Mouse (Mus musculus) midbrain, embryonic 16.5 days (tissue): Measurements from ENCODE around the gene Arf1. TPM values are rescaled to one million over a fixed set of nuclear protein-coding genes. Genes with fewer than 3 reads are reported as not detected.
"Not testable (repeated sequence)": the region's sequence is repeated elsewhere in the genome, so short reads cannot be mapped to it uniquely, and the experiment has no call there.

Experiments
- ATAC-seq: fragments of 200-750 bp; cut with Nextera tagmentation; 2 replicates; pipeline ENCODE4 v1.8.0; 2017; ENCODE audit warnings: moderate TSS enrichment
- H3K27ac ChIP-seq: fragments of 300-500 bp; sonication (generic); 2 replicates; pipeline ENCODE4 v1.5.1; 2014; ENCODE audit warnings: mild to moderate bottlenecking, low read length, mixed read lengths
- H3K27me3 ChIP-seq: fragments of 300-500 bp; sonication (generic); 2 replicates; pipeline ENCODE4 v1.6.1; 2014; ENCODE audit warnings: low read depth, low read length, mixed read lengths; ENCODE audit not compliant: control insufficient read depth, insufficient read depth
- H3K36me3 ChIP-seq: fragments of 300-500 bp; sonication (generic); 2 replicates; pipeline ENCODE4 v1.6.1; 2014; ENCODE audit warnings: mild to moderate bottlenecking, low read length, moderate library complexity, mixed read lengths; ENCODE audit not compliant: control insufficient read depth, insufficient read depth
- H3K4me1 ChIP-seq: fragments of 300-500 bp; sonication (generic); 2 replicates; pipeline ENCODE4 v1.6.1; 2014; ENCODE audit warnings: mild to moderate bottlenecking, low read length, mixed read lengths; ENCODE audit not compliant: control insufficient read depth, insufficient read depth
- H3K4me2 ChIP-seq: fragments of 300-500 bp; sonication (generic); 2 replicates; pipeline ENCODE4 v1.6.1; 2014; ENCODE audit warnings: mild to moderate bottlenecking, low read length, mixed read lengths
- H3K4me3 ChIP-seq: fragments of 300-500 bp; sonication (generic); 2 replicates; pipeline ENCODE4 v1.5.1; 2014; ENCODE audit warnings: low read depth, mild to moderate bottlenecking, low read length, moderate library complexity, mixed read lengths
- H3K9ac ChIP-seq: fragments of 300-500 bp; sonication (generic); 2 replicates; pipeline ENCODE4 v1.6.1; 2014; ENCODE audit warnings: low read depth, low read length, mixed read lengths
- H3K9me3 ChIP-seq: fragments of 300-500 bp; sonication (generic); replicated peaks from 2 replicates; pipeline ENCODE4 v1.6.1; 2014; ENCODE audit warnings: mild to moderate bottlenecking, low read length, mixed read lengths; ENCODE audit not compliant: control insufficient read depth, poor library complexity, severe bottlenecking
- WGBS: fragments of 180-500 bp; shearing (Covaris S2); extraction: QIAGEN DNeasy Blood & Tissue Kit; methylation state at CpG from one replicate; pipeline ENCODE4 v1.1.7; 2014; 5-methylcytosine and 5-hydroxymethylcytosine counted together
- polyA plus RNA-seq: library from polyadenylated mRNA; unstranded; fragments of >200 nt; fragmentation: Nextera tagmentation; extraction: Ambion mirVana; gene quantifications from 2 replicates; pipeline ENCODE4 v1.2.1, GENCODE M21; 2015

Arf1 gene
- polyA plus RNA-seq, 1 experiment from 2014 or later = 651 TPM

DNA sequence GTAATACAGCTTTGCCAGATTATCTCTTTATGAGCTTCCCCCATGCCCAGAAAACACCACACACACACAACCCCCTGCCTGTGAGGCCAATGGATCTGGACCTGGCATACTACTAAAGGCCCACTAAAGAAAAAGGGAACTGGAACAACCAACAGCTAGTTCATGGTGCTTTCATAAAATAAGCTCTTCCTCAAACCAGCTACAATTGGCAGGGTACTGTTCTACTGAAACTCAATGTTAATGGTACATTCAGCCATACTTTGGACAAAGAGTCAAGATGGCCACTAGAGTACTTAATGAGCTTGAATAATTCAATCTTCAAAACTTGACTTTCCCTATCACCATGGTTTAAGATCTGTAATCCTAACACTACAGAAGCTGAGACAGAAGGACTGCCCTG lies 6.5 kb downstream of the Arf1 start:
- H3K27me3 ChIP-seq = no peaks in the 10 kb centered on the region
- H3K9me3 ChIP-seq = no peaks in the 10 kb centered on the region
- no peak overlapping the region for H3K9ac ChIP-seq
- no peak overlapping the region for H3K4me2 ChIP-seq
- peaks cover 3% of the 10 kb centered on the region; the same call in 1 of the 2 replicates for H3K36me3 ChIP-seq
- no peak overlapping the region for H3K4me3 ChIP-seq
- no peak for ATAC-seq
- H3K4me1 ChIP-seq = peaks cover 30% of the 10 kb centered on the region
- H3K27ac ChIP-seq = no peak overlapping the region

DNA sequence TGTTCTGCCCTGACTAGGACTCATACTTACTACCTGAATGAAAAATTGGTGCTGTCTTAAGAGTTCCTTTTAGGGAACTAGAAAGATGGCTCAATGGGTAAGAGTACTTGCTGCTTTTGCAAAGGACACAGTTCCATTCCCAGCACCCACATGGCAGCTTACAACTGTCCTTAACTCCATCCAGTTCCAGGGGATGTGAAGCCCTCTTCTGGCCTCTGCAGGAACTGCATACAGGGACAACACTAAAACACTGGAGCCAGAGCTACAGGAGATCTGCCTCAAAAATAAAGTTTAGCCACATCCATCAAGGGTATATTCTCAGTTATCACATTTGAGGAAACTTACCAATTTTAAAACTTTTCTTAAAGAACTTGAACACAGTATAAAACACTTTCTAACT lies 9.0 kb downstream of the Arf1 start:
- Histone ChIP-seq H3K9ac (no peak overlapping the region), H3K27me3 (no peaks in the 10 kb centered on the region), H3K4me1 (peaks cover 8% of the 10 kb centered on the region; the same call in 1 of the 2 replicates), H3K27ac (no peak overlapping the region), H3K4me3 (no peak overlapping the region), H3K36me3 (peaks cover 3% of the 10 kb centered on the region; the same call in 1 of the 2 replicates), H3K9me3 (no peaks in the 10 kb centered on the region), H3K4me2 (no peak overlapping the region)
- no peak for ATAC-seq

DNA sequence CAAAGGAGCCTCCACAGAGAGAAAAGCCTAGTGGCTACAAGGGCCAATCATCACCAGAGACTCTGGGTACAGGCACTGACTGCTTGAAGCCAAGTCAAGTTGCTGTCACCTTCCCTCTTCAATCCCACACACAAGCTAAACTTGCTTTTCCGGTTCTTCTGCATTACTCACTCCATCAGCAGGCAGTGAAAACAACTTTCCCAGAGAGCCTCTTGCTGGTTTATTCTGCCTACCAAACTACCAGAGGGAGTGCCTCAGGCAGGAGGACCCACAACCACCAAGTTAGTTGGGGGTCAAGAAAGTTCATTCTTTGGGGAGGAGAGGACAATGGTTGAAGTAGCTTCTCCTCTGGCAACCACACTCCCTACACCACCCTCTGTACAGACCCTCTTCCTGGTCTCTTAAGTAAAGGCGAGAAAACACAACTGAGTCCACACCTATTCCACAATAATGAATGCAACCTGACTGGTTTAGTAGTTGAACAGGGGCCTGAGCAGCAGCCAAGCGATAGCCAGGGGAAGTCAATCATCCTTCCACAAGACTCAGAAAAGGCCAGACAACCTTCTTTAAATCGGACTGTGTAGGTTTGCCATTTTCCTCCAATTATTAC lies 9.6 kb downstream of the Arf1 start:
- Histone ChIP-seq H3K27me3 (no peaks in the 10 kb centered on the region), H3K9ac (no peak overlapping the region), H3K9me3 (no peaks in the 10 kb centered on the region), H3K4me3 (no peak overlapping the region), H3K36me3 (peaks cover 4% of the 10 kb centered on the region; the same call in 1 of the 2 replicates), H3K4me1 (peaks cover 8% of the 10 kb centered on the region; the same call in 1 of the 2 replicates), H3K27ac (no peak overlapping the region), H3K4me2 (no peak overlapping the region)
- ATAC-seq = no peak
- 92% methylated on average over 4 of the region's 4 CpGs for WGBS

DNA sequence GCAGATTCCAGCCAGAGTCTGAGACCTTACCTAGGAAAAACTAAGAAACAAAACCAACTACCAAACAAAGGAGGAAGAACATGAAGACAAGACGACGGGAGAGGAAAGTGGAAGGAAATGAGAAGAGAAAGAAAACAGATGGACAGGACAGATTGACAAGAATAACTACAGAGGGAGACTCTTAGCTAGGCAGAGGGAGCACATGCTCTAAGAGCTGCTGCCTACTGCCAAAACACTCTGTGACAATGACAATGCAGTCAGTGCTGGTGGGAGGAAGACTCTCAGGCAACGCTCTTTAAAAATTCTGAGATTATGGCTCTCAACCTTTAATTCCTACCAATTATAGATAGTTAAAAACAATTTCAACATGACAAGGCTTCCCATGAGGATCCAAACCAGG lies 11.1 kb downstream of the Arf1 start:
- no peak for ATAC-seq
- WGBS = 92% methylated on average over 3 of the region's 3 CpGs
- H3K9me3 ChIP-seq = no peaks in the 10 kb centered on the region
- H3K27ac ChIP-seq = no peak overlapping the region
- no peak overlapping the region for H3K4me2 ChIP-seq
- no peak overlapping the region for H3K4me3 ChIP-seq
- no peak overlapping the region for H3K9ac ChIP-seq
- H3K4me1 ChIP-seq = peaks cover 6% of the 10 kb centered on the region; the same call in 1 of the 2 replicates
- no peaks in the 10 kb centered on the region for H3K27me3 ChIP-seq
- peaks cover 5% of the 10 kb centered on the region; the same call in 1 of the 2 replicates for H3K36me3 ChIP-seq

DNA sequence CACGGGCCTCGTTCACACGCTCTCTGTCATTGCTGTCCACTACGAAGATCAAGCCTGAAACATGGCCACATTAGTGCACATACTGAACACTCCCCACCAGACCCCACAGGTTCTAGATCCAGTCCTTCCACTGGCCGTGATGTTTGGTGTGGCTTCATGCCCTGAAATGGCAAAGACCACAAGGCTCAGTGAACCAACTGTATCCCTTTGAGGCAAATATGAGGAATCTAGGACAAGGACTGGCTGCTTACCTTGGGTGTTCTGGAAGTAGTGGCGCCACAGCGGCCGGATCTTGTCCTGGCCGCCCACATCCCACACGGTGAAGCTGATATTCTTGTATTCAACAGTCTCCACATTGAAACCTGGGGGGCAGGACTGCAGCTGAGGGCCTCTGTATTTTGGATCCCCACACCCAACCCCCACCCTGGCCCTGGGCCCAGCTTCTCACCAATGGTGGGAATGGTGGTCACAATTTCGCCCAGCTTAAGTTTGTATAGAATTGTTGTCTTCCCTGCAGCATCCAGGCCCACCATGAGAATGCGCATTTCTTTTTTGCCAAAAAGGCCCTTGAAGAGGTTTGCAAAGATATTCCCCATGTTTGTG lies 15.1 kb downstream of the Arf1 start:
- no peaks in the 10 kb centered on the region for H3K9me3 ChIP-seq
- no peaks in the 10 kb centered on the region for H3K27me3 ChIP-seq
- no peak overlapping the region for H3K9ac ChIP-seq
- no peak overlapping the region for H3K4me3 ChIP-seq
- H3K36me3 ChIP-seq = peaks cover 12% of the 10 kb centered on the region; the same call in 1 of the 2 replicates
- H3K4me2 ChIP-seq = no peak overlapping the region
- no peak overlapping the region for H3K27ac ChIP-seq
- ATAC-seq = no peak
- WGBS = 93% methylated on average over 12 of the region's 12 CpGs
- peaks cover 8% of the 10 kb centered on the region for H3K4me1 ChIP-seq

DNA sequence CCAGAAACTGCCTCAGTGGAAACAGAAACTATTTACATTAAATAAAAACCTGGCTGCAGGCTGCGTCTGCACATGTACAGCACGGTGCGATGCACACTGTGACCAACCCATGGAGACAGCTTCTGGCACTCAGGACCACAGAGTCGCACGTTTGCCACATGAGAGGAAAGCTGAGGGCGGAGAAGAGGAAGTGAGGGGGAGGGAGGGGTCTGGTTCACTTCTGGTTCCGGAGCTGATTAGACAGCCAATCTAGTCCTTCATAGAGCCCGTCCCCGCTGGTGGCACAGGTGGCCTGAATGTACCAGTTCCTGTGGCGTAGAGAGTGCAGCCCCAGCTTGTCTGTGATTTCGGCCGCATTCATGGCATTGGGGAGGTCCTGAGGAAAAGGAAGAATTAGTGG lies 15.8 kb downstream of the Arf1 start:
- peaks cover 12% of the 10 kb centered on the region; the same call in 1 of the 2 replicates for H3K36me3 ChIP-seq
- H3K4me3 ChIP-seq, ATAC-seq, H3K27me3 ChIP-seq, H3K27ac ChIP-seq, H3K9ac ChIP-seq, H3K9me3 ChIP-seq, H3K4me2 ChIP-seq: not testable (repeated sequence)
- 85% methylated on average over 12 of the region's 12 CpGs for WGBS
- peaks cover 14% of the 10 kb centered on the region for H3K4me1 ChIP-seq

DNA sequence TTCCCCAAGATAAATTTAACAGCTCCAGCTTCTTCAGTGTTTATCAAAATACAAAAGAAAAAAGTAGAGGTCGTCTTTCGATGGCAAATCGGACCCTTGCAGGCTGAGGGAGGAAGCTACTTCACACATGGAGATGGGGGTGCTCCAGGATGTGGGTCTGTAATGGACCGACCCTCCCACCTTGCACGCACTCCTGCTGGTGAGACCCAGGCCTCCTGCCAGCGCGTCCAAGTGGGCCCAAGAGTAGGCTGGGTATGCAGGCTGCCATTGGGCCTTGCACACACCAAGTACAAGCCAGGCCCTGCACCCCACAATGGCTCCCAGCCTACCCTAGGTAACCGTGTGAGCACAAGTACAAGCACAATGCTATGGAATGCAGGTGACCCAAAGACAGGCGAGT lies 16.5 kb downstream of the Arf1 start:
- H3K27me3 ChIP-seq, H3K9me3 ChIP-seq, H3K4me3 ChIP-seq, H3K27ac ChIP-seq, H3K9ac ChIP-seq, ATAC-seq, H3K4me2 ChIP-seq: not testable (repeated sequence)
- peaks cover 12% of the 10 kb centered on the region; the same call in 1 of the 2 replicates for H3K36me3 ChIP-seq
- peaks cover 14% of the 10 kb centered on the region for H3K4me1 ChIP-seq
- WGBS = 94% methylated on average over 9 of the region's 9 CpGs

DNA sequence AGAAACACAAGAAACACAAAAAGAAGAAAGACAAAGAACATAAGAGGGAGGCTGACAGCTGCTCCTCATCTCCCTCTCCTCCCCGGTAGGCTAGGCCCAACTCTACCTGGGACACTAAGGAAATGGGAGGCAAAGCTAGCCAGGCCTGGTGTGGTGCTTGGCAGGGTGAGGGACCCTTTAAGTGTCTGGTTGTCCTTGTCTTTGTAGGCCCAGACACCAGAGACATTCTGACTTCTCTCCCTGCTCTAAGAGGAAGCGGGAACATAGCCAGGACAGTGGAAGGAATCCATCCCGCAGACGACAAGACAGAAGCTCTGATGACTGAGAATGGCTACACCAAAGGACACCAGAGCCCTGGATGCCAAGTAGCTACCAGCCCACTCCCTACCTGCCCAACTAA lies 18.1 kb downstream of the Arf1 start:
- Histone ChIP-seq H3K36me3 (peaks cover 14% of the 10 kb centered on the region; the same call in 1 of the 2 replicates), H3K4me1 (peaks cover 14% of the 10 kb centered on the region), H3K9me3 (no peaks in the 10 kb centered on the region), H3K4me2 (no peak overlapping the region), H3K9ac (no peak overlapping the region), H3K27me3 (no peaks in the 10 kb centered on the region), H3K27ac (no peak overlapping the region), H3K4me3 (no peak overlapping the region)
- no peak for ATAC-seq
- 88% methylated on average over 4 of the region's 4 CpGs for WGBS

DNA sequence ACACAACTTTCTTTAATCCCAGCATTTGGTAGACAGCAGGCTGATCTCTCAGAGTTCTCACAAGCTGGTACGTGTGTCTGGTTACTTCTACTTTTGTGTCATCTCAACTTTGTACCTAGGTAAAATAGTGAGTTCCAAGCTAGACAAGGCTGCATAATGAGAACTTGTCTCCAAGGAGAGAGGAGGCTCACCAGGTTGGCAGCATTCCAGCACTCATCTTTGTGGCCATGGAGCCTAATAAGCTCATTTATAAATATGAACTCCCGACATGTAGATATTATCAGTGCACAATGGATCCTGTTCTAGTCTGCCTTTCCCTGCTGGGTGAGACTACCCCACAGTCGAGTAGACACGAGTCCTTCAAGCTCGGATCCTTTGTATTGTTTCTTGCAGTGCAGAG lies 18.5 kb downstream of the Arf1 start:
- H3K36me3 ChIP-seq = peaks cover 16% of the 10 kb centered on the region
- ATAC-seq = no peak
- H3K4me3 ChIP-seq = no peak overlapping the region
- no peaks in the 10 kb centered on the region for H3K27me3 ChIP-seq
- H3K9me3 ChIP-seq = no peaks in the 10 kb centered on the region
- WGBS = 57% methylated on average over 5 of the region's 5 CpGs
- peaks cover 14% of the 10 kb centered on the region for H3K4me1 ChIP-seq
- H3K27ac ChIP-seq = no peak overlapping the region
- H3K4me2 ChIP-seq = peak overlapping the region; percentile 88
- H3K9ac ChIP-seq = no peak overlapping the region
